Mouse (Mus musculus): ENCODE data around the gene Meltf.
"Not testable (repeated sequence)": the region's sequence is repeated elsewhere in the genome, so short reads cannot be mapped to it uniquely, and the experiment has no call there.

The Meltf gene

DNA sequence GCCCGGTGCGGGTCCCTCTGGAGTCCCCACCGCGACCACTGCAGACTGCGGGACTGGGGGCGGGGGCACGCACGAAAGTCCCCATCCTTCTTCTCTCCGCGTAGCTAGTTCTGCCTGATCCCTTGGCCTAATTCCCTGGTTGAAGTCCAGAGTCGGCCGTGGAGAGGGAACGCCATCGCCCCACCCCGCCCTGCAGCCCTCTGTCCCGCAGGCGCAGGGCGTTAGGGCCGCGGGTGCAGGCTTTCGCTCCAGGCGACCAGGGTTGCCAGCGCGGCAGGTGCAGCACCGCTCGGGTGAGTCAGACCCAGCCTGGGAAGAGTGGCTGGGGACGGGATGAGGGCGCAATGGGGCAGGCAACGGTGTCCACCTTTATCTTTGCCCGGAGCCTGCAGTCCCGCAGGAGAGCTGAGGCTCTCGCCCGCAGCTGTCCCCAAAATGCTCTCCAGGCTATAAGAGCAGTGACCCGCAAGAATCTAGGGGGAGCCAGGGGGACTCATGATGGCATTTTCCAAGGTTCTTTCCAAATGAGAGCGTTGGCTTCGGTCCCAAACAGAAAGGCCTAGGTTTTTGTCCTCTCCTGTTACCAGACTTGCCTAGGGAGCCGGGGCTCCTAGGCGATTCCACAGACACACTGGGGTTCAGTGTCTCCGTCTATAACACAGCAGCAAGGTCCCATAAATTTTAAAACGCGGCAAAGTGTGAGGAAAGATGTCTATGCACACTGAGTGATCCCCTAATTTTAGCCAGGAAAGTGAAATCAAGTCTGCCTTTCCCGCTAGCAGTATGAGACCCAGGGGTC, 55.3 kb downstream of the Meltf start, which contains the start of gene Pigz:
Pigz (plus strand) TSS at position 101 of the 799 bp plus-strand sequence.
- peak; percentile 27 for DNase-seq (ENCODE audit: low read depth, low spot score)

DNA sequence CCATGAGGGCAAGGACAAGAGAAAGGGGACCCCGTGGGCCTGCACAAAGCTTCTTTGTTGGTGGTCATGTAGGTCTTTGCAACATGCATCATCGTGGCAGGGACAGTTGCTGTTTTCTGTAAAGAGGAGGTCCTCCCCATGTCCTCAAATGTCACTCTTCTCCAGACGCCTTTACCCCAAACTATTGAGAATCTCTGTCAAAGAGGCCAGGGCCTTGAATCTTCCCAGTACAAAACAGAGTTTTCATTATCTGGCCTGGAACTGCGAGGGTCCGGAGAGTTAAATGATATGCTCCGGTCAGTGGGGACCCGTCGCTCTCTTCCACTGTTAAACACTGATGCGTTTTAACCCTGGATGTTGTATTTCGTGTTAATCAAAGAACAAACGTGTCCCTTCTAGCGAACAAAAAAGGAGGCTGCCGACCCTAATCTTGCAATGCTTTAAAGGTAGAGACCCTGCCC, 56.0 kb downstream of the Meltf start:
- DNase-seq (ENCODE audit: low read depth, low spot score), result no peak

DNA sequence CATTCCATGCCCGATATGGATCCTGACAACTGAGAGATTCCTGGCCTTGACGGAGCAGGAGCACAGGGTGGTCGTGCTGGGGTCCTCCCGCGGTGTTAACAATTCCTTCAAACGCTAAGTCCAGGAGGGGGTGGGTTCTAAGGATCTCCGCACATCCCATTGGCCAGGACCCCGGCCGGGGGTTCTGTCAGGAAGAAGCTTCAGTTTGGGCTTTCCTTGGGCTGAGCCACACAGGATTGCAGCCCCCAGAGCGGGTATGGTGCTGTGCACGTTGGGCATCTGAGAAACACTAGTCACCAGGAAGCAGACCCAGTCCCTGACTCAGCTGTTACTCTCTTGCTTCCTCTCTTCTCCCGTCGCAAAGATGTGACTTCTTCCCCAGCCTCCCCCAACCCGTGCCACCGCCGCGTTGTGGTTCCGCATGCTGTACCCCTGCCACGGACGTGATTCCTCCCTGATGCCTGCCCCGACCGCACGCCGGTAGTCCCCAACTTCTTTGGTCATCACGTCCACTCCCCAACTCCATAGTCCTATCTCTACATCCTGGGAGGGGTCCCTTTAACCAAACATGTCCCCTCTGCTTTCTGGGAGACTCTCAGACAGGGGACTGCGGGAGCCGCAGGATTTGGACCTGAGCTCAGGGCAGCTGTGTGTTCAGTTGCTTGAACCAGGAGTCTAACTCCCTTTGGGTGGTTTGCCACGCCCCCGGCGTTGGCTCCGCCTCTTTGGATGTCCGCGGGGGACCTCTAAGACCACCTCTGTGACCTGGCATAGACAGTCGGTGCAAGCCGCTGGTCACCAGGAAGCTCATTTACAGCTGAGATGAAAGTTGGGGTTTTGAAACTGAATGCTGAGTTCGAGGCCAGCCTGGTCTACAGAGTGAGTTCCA, 56.7 kb downstream of the Meltf start:
- no peak for DNase-seq (ENCODE audit: low read depth, low spot score)

DNA sequence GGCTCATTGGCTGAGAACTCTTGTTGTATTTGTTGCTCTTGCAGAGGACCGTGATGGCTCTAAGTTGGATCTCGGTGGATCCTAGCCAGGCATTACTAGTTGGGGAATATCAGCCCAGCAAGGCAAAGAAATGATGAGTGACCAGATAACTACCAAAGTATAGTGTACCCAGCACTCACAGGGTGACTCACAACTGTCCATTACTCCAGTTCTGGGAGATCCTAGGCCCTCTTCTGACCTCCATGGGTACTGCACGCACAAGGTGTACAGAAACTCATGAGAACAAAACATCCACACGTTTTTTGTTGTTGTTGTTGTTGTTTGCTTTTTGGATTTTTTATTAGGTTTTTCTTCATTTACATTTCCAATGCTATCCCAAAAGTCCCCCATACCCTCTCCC, 58.0 kb downstream of the Meltf start:
- no peak for DNase-seq (ENCODE audit: low read depth, low spot score)

DNA sequence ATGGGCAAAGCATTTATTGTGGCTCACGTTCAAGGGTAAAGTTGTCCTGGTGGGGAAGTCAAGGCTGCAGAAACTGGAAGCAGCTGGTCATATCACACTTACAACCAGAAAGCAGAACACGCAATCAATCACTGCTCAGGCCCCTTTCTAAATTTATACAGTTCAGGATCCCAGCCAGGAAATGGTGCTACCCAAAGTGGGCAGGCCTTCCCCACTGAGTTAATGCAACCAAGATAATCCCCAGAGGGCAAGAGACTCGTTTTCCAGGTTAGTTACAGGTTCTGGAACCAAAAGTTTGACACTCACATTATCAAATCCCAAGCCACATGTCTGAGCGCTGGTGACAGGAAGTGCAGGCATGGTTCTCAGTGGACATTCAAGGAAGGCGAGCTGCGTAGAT, 60.2 kb downstream of the Meltf start:
- DNase-seq (ENCODE audit: low read depth, low spot score), result no peak

DNA sequence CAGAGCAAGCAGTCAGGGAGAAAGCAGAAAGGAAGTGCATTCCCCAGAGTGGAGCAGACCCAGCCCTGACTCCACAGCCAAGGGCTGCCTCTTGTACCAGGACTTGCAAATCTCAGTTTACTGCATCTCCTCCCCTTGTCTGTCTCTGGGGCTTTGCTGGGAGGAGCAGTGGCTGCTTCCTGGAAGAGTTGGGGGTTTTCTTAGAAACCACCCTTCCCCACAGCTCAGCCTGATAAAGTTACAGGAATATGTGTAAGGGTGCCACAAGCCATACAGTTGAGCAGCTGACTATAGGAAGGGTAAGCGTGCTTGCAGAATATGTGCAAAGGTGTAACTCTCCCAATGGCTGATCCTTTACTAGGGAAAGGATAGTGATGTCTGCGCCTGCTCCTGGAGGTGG, 62.0 kb downstream of the Meltf start:
- DNase-seq (ENCODE audit: low read depth, low spot score), result no peak

DNA sequence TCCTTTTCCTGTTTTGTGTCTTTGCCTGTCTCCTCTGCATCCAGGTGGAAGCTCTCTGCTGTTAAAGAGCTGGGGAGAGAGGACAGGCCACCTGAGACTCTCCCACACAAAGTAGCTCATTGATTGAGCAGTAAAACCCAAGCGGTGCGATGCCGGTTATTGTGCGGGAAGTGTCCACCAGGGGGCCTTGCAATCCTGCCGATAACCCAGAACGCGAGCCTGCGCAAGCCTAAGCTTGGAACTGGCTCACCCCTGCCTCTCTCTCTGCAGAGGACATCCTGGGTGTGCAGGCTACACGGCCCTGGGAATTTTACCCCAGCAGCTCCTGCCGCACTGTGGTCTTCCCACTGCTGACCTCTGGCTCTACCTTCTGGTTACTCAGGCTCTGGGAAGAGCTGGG, 65.4 kb downstream of the Meltf start:
- DNase-seq (ENCODE audit: low read depth, low spot score), result peak; percentile 27

DNA sequence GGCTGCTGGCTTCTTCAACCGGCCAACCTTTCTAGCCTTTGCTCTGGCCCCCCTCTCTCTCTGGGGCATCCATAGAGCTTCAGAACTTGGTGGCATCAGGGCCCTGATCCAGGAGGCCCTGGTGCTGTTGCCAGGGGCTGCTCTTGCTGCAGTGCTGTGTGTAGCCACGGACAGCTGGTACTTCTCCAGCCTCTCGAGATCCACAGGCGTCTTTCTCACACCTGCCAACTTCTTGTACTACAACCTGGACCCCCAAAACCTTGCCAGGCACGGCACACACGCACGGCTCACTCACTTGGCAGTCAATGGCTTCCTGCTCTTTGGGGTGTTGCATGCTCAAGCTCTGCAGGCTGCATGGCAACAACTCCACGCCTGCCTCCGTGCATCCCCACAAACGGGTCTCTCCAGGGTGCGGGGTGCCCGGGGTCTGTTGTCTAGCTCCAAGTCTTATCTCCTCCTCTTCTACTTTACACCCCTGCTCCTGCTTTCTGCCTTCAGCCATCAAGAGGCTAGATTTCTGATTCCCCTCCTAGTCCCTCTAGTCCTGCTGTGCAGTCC, 66.2 kb downstream of the Meltf start:
- DNase-seq (ENCODE audit: low read depth, low spot score), result no peak

DNA sequence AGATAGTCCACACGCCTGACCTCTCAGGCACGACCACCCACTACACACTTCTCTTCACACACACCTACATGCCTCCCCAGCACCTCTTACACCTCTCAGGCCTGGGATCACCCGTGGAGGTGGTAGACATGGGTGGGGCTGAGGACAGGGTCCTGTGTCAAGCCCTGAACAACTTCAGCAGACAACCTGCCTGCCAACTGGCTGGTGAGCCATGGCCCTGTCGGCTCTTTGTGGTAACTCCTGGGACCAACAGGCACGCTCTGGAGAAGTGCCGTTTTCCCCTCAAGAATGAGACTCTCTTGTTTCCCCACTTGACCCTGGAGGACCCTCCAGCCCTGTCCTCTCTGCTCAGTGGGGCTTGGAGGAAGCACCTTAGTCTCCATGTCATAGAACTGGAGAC, 66.8 kb downstream of the Meltf start:
- no peak for DNase-seq (ENCODE audit: low read depth, low spot score)

DNA sequence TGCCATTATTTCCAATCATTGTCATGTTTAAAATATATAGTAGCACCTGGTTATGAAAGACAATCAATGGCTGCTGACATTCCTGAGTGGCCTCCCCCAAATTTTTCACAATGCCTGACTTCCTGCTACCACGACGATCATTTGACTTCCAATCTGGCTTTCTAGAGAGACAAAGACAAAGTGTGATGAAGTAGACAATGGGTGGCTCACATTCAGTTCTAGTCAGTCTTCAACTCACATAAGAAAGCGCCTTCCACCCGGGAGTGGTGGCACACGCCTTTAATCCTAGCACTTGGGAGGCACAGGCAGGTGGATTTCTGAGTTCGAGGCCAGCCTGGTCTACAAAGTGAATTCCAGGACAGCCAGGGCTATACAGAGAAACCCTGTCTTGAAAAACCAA, 67.4 kb downstream of the Meltf start:
- DNase-seq (ENCODE audit: low read depth, low spot score), result not testable (repeated sequence)

DNA sequence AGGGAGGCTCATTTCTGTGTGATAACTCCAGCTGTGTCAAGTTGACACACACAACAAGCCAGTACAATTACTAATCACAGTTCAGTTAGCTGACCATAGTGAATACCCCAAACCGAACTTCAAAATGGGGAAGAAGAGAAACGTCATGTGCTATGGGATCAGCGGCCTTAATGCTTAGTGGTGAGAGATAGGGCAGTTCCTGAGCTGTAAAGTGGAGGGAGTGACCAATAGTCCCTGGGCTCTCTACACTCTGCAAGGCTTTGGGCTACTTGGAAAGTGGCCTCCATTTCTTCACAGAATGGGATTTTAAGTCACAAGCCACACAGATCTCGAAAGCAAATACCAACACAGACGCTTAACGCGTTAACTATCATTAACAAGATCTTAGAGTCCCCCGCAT, 68.7 kb downstream of the Meltf start:
- no peak for DNase-seq (ENCODE audit: low read depth, low spot score)

DNA sequence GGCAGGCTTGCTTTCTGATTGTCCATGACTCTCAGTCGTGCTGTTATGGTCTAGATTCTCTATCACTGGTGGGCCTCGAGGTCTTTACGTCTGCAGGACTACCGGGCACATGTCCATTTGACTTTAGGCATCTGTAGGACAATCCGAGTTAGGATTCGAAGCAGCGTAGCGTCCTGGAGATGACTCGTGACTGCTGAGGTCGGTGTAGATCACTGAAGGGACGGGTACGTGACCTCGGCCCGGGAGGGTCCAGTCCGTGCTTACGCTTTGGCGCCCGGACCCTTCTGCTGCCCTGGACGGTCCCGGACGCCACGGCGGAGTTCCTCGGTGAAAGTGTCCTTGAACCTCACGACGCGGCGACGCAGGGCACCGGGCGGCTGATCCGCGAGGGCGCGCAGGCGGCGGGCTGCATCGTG, 69.3 kb downstream of the Meltf start:
- no peak for DNase-seq (ENCODE audit: low read depth, low spot score)

DNA sequence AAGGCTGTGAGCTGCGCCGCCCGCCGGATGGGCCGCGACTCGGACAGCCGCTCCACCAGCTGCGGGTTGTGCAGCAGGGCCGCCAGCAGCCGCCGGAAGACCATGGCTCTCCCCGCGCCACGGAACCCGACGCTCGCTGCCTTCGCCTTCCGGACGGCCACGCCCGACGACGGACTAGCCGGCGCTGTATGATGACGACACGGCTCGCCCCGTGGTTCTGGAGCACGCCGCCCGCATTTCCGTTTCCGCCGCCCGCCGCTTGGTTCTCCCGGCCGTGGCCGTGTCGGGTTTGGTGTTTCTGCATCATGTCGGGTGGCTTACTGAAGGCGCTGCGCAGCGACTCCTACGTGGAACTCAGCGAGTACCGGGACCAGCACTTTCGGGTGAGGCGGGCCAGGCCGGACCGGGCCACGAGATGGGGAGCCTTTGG, 69.8 kb downstream of the Meltf start, which contains the start of the genes 0610012G03Rik and Ncbp2:
0610012G03Rik (minus strand) TSS at position 150 of the 430 bp plus-strand sequence.
Ncbp2 (plus strand) TSS at position 169 of the 430 bp plus-strand sequence.
- DNase-seq (ENCODE audit: low read depth, low spot score), result peak; percentile 93
